Mouse (Mus musculus): Measurements from ENCODE around the gene Ptprq. TPM values are rescaled to one million over a fixed set of nuclear protein-coding genes. Genes with fewer than 3 reads are reported as not detected.

Ptprq gene
- polyA plus RNA-seq, 1 experiment from 2014 or later: 0.18 TPM

DNA sequence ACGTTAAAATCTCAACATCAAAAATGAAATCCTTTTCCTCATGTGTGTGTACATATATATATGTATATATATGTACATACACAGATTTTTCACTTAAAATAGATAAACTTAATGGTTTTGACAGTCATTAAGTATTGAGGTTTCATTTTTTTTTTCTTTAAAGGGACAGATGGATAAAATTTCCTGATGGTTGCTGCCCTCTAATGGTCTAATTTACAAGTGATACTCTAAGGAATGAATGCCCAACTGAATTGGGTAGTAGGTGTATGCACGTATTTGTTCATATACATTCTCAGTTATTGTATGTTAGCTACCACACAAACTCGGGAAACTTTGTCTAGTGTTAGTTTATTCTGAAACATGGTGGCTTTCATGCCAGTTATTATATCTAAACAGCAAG is 15.4 kb downstream of the Ptprq start:
- whole genome bisulfite sequencing: 45% methylated on average over 3 of the region's 3 CpGs
- Histone ChIP-seq H3K9ac (no peak overlapping the region), H3K27me3 (no peaks in the 10 kb centered on the region), H3K27ac (no peak overlapping the region), H3K4me3 (no peak overlapping the region), H3K4me1 (no peaks in the 10 kb centered on the region), H3K36me3 (no peaks in the 10 kb centered on the region), H3K9me3 (no peaks in the 10 kb centered on the region), H3K4me2 (no peak overlapping the region)
- no peak for ATAC-seq (ENCODE audit: insufficient number of reproducible peaks, low FRiP score, low TSS enrichment, low read depth)

- Histone ChIP-seq H3K9ac (no peak overlapping the region), H3K36me3 (no peaks in the 10 kb centered on the region), H3K9me3 (no peaks in the 10 kb centered on the region), H3K4me3 (no peak overlapping the region), H3K4me1 (no peaks in the 10 kb centered on the region), H3K27me3 (no peaks in the 10 kb centered on the region), H3K4me2 (no peak overlapping the region), H3K27ac (no peak overlapping the region)
- WGBS: 88% methylated on average over 3 of the region's 3 CpGs
- ATAC-seq (ENCODE audit: insufficient number of reproducible peaks, low FRiP score, low TSS enrichment, low read depth): no peak
Observed at GRCm38 (mm10) chr10:107700944-107701343, 18.9 kb downstream of the Ptprq start.

DNA sequence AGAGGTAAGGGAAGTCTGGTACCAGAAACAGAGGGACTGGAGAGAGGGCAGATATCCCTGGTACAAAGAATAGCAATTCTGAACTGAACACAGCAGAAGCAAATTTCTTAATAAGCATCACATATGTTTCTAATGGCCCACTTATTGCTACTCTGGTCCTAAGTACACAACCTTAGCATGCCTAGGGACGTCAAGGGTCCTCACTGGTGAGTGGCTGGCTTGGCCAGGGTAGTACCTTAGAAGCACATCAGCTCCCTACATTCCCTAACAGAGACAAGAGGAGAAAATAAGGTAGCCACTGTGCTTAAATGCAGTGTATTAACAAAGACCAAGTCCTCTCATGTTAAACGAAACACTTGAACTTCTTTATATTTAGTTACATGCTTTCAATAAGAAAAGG is 21.1 kb downstream of the Ptprq start:
- H3K27ac ChIP-seq: no peak overlapping the region
- no peak overlapping the region for H3K4me3 ChIP-seq
- no peaks in the 10 kb centered on the region for H3K27me3 ChIP-seq
- no peak for ATAC-seq (ENCODE audit: insufficient number of reproducible peaks, low FRiP score, low TSS enrichment, low read depth)
- H3K36me3 ChIP-seq: no peaks in the 10 kb centered on the region
- 77% methylated on average over 2 of the region's 2 CpGs for WGBS
- H3K9ac ChIP-seq: no peak overlapping the region
- no peaks in the 10 kb centered on the region for H3K9me3 ChIP-seq
- H3K4me2 ChIP-seq: no peak overlapping the region
- no peaks in the 10 kb centered on the region for H3K4me1 ChIP-seq

DNA sequence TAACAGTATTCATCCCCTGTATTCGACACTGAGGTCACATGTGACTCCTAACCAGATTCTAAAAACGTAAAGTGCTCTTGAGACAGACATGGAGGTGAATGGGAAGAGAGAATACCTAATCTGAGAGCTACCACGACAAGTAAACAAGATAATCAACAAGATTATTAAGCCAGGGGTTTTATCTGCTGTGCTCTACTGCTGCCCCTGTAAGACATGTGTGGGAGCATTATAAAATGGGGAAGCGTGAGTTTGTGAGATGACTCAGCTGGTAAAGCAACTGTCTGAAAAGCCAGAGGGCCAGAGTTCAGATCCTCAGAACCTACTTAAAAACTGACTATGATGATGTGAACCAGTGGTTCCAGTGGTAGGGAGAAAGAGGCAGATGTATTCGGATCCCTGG is 22.7 kb downstream of the Ptprq start:
- Histone ChIP-seq H3K4me3 (no peak overlapping the region), H3K27ac (no peak overlapping the region), H3K4me2 (no peak overlapping the region), H3K9ac (no peak overlapping the region), H3K36me3 (no peaks in the 10 kb centered on the region), H3K4me1 (no peaks in the 10 kb centered on the region), H3K9me3 (no peaks in the 10 kb centered on the region), H3K27me3 (no peaks in the 10 kb centered on the region)
- ATAC-seq (ENCODE audit: insufficient number of reproducible peaks, low FRiP score, low TSS enrichment, low read depth): no peak
- WGBS: 76% methylated on average over 5 of the region's 5 CpGs

GRCm38 (mm10) chr10:107687382-107687781 is 32.5 kb downstream of the Ptprq start:
- WGBS: 64% methylated on average over 6 of the region's 6 CpGs
- no peaks in the 10 kb centered on the region for H3K36me3 ChIP-seq
- no peak for ATAC-seq (ENCODE audit: insufficient number of reproducible peaks, low FRiP score, low TSS enrichment, low read depth)

DNA sequence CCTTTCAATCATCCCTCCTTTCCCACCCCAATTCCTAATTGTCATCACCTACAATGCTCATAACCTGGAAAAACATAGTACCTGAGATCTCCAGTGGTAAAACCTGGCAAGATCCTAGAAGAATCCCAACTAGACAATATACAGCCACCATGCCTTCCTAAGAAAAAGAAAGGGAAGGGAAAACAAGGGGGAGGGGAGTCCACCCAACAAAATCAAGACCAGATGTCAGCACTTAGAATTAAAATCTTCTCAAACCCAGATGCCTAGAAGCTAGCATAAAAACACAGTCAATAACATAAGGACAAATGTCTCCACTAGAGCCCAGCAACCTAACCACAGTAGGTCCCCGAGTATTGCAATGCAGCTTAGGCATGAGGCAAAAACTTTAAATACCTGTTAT is 43.9 kb downstream of the Ptprq start:
- no peak overlapping the region for H3K4me3 ChIP-seq
- no peaks in the 10 kb centered on the region for H3K9me3 ChIP-seq
- no peaks in the 10 kb centered on the region for H3K27me3 ChIP-seq
- no peaks in the 10 kb centered on the region for H3K36me3 ChIP-seq
- no peak overlapping the region for H3K27ac ChIP-seq
- no peaks in the 10 kb centered on the region for H3K4me1 ChIP-seq
- no peak overlapping the region for H3K9ac ChIP-seq
- ATAC-seq (ENCODE audit: insufficient number of reproducible peaks, low FRiP score, low TSS enrichment, low read depth): no peak
- H3K4me2 ChIP-seq: no peak overlapping the region
- 23% methylated on average over 1 of the region's 1 CpGs for WGBS

More at GRCm38 (mm10) chr10:107687382-107687781, 32.5 kb downstream of the Ptprq start:
- H3K4me3 ChIP-seq: no peak overlapping the region
- no peaks in the 10 kb centered on the region for H3K27me3 ChIP-seq
- no peak overlapping the region for H3K4me2 ChIP-seq
- no peak overlapping the region for H3K9ac ChIP-seq
- H3K27ac ChIP-seq: no peak overlapping the region
- no peaks in the 10 kb centered on the region for H3K4me1 ChIP-seq
- H3K9me3 ChIP-seq: no peaks in the 10 kb centered on the region

DNA sequence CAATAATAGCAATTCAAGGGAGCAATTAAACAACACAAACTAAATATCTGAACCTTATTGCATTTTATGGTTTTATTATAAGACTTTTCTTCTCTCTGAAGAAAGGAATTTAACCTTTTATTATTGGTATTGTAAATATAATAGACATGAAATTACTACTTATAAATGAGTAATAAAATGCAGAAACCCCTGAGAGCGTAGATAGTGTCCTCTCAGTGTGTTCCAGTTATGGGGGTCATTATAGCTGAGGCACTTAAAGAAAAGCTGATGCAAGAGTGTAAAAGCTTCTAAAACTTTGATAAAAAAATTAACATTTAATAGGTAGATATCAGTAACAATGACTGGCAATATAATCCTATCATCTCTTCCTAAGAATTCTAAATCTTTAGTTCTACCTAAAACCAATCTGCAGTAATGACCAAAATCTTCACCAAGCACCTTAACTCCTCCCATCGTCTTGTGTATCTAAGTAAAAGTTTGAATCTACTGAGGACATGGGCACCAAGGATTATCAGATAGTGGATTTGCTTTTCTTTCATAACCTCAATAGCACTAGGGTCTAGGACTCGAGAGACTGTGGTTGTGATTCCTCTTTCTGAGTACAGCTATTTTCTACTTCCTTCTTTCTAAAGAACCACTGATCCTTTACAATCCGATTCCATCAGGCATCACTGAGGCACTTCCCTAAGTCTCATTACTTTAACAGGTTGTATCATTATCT is 51.3 kb downstream of the Ptprq start:
- no peaks in the 10 kb centered on the region for H3K27me3 ChIP-seq
- ATAC-seq (ENCODE audit: insufficient number of reproducible peaks, low FRiP score, low TSS enrichment, low read depth): no peak
- H3K27ac ChIP-seq: no peak overlapping the region
- H3K4me2 ChIP-seq: no peak overlapping the region
- no peak overlapping the region for H3K9ac ChIP-seq
- H3K4me1 ChIP-seq: no peaks in the 10 kb centered on the region
- no peak overlapping the region for H3K4me3 ChIP-seq
- H3K9me3 ChIP-seq: no peaks in the 10 kb centered on the region
- 79% methylated on average over 4 of the region's 4 CpGs for WGBS
- H3K36me3 ChIP-seq: no peaks in the 10 kb centered on the region

DNA sequence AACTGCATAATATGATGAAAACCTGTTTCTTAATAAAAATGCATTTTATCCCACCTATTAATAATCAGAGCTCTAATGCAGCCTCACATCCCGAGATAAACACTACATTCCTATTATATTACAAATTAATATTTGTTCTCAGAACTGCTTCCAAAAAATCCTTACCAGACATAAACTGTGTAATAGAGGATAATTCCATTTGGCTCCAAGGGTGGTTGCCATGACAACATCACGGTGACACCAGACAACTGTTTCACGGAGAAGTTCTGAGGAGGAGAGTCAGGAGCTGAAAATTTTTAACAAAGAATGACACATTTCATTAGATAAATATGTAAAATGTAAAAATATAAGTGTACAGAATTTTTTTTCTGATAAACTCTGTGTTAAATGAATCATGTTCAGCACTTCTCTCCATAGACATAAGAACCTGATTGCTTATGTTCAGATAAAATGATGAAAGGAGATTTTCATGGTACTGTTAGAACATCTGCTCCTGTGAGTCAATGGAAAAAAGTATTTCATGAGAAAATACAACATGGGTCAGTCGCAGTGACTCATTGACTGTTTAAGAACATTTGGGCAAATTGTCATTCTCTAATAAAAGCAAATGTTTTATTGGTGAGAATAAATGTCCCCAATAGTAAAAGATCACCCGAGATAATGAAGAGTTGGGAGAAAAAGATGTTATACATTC is 57.3 kb downstream of the Ptprq start:
- no peaks in the 10 kb centered on the region for H3K36me3 ChIP-seq
- no peak overlapping the region for H3K4me3 ChIP-seq
- WGBS: 51% methylated on average over 5 of the region's 5 CpGs
- no peak overlapping the region for H3K9ac ChIP-seq
- no peaks in the 10 kb centered on the region for H3K4me1 ChIP-seq
- no peaks in the 10 kb centered on the region for H3K9me3 ChIP-seq
- H3K4me2 ChIP-seq: no peak overlapping the region
- ATAC-seq (ENCODE audit: insufficient number of reproducible peaks, low FRiP score, low TSS enrichment, low read depth): no peak
- no peaks in the 10 kb centered on the region for H3K27me3 ChIP-seq
- no peak overlapping the region for H3K27ac ChIP-seq

- Histone ChIP-seq H3K4me1 (no peaks in the 10 kb centered on the region), H3K36me3 (no peaks in the 10 kb centered on the region), H3K27me3 (no peaks in the 10 kb centered on the region), H3K4me2 (no peak overlapping the region), H3K4me3 (no peak overlapping the region), H3K9me3 (no peaks in the 10 kb centered on the region), H3K9ac (no peak overlapping the region), H3K27ac (no peak overlapping the region)
- 78% methylated on average over 3 of the region's 3 CpGs for WGBS
- no peak for ATAC-seq (ENCODE audit: insufficient number of reproducible peaks, low FRiP score, low TSS enrichment, low read depth)
Observed at GRCm38 (mm10) chr10:107661970-107662369, 57.9 kb downstream of the Ptprq start.

GRCm38 (mm10) chr10:107659141-107659540 is 60.7 kb downstream of the Ptprq start:
- no peaks in the 10 kb centered on the region for H3K4me1 ChIP-seq
- whole genome bisulfite sequencing: 95% methylated on average over 2 of the region's 2 CpGs

DNA sequence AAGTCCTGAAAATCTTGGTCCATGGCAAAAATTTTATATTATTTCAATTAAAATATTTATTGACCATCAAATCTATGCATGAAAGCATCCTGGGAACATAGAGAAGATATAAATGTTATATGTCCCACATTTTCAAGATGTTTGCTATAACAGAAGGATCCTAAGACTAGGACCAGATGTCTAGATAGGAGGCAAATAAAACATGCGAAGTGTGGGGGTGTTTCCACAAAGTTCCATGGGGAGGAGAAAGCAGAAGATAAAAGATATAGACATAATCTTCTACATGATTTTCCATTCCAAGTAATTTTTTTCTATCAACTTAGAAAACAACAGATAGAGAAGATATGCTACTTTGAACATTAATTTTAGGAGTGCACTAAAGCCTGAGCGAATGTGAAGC is 70.2 kb downstream of the Ptprq start:
- H3K4me3 ChIP-seq: no peak overlapping the region
- ATAC-seq (ENCODE audit: insufficient number of reproducible peaks, low FRiP score, low TSS enrichment, low read depth): no peak
- H3K9ac ChIP-seq: no peak overlapping the region
- no peaks in the 10 kb centered on the region for H3K9me3 ChIP-seq
- 83% methylated on average over 2 of the region's 2 CpGs for WGBS
- H3K4me1 ChIP-seq: no peaks in the 10 kb centered on the region
- H3K27ac ChIP-seq: no peak overlapping the region
- no peak overlapping the region for H3K4me2 ChIP-seq
- H3K27me3 ChIP-seq: no peaks in the 10 kb centered on the region
- H3K36me3 ChIP-seq: no peaks in the 10 kb centered on the region

More at GRCm38 (mm10) chr10:107659141-107659540, 60.7 kb downstream of the Ptprq start:
- Histone ChIP-seq H3K9me3 (no peaks in the 10 kb centered on the region), H3K9ac (no peak overlapping the region), H3K4me2 (no peak overlapping the region), H3K4me3 (no peak overlapping the region), H3K36me3 (no peaks in the 10 kb centered on the region), H3K27ac (no peak overlapping the region), H3K27me3 (no peaks in the 10 kb centered on the region)
- ATAC-seq (ENCODE audit: insufficient number of reproducible peaks, low FRiP score, low TSS enrichment, low read depth): no peak

DNA sequence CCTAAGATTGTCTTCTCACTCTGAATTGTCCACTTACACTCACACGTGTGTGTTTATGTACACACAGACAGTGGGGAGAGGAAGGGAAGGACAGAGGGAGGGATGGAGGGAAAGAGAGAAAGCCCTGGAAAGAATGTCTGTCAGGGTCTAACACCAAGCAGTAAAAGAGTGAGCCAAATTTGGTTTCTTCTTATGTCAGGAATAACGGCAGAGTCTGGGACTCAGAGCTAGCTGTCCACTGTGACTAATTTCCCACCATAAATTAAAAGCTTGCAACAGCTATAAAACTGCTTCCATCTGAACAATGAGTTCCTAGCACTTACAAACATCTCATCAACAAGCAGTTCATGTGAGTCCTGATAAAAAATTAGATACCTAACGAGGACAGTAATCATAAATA is 91.7 kb downstream of the Ptprq start:
- Histone ChIP-seq H3K27ac (no peak overlapping the region), H3K9me3 (no peaks in the 10 kb centered on the region), H3K36me3 (no peaks in the 10 kb centered on the region), H3K27me3 (no peaks in the 10 kb centered on the region), H3K4me2 (no peak overlapping the region), H3K4me3 (no peak overlapping the region), H3K4me1 (no peaks in the 10 kb centered on the region), H3K9ac (no peak overlapping the region)
- ATAC-seq (ENCODE audit: insufficient number of reproducible peaks, low FRiP score, low TSS enrichment, low read depth): no peak
- 42% methylated on average over 3 of the region's 3 CpGs for WGBS

All from limb, embryonic 15.5 days (tissue).